Mouse (Mus musculus) Patski (cell line): ENCODE measurements around the gene Gla. TPM values are rescaled to one million over a fixed set of nuclear protein-coding genes. Genes with fewer than 3 reads are reported as not detected.
A peak's percentile ranks its signal among the peaks of the same experiment; 100 is the strongest.

Experiments used
- ATAC-seq: fragments of 100-300 bp; one replicate; pipeline ENCODE4 v1.8.0; 2021
- CTCF ChIA-PET: fragments of 350-600 bp; sonication (Branson Sonifier 250); formaldehyde crosslinking; loops from one replicate; lab custom pipeline; 2022; ENCODE audit warnings: inconsistent platforms; lab: Charles Lee
- POLR2A ChIA-PET: fragments of 350-600 bp; sonication (Branson Sonifier 250); formaldehyde crosslinking; loops from one replicate; lab custom pipeline; 2022; ENCODE audit warnings: antibody characterized with exemption, inconsistent platforms; lab: Charles Lee
- DNase-seq: peaks from one replicate; pipeline ENCODE4 v3.0.0-alpha.2; 2011; ENCODE audit warnings: low read depth, low spot score
- H3K27me3 ChIP-seq: fragments of 371-371 bp; one replicate; pipeline ENCODE4 v1.5.1; 2021
- CTCF ChIP-seq: fragments of 100-300 bp; IDR thresholded peaks from one replicate; pipeline ENCODE4 v1.5.1; 2021
- in situ Hi-C: fragments of 300-500 bp; cut with MboI; formaldehyde crosslinking; loops from 3 replicates; pipeline ENCODE4 v1.11.1; 2018; ENCODE audit warnings: low pct_unique_long_range_greater_than_20kb, mixed read lengths
- polyA plus RNA-seq: library from polyadenylated mRNA; unstranded; gene quantifications from one replicate; pipeline ENCODE4 v1.2.3, GENCODE M21; 2021

Gene Gla
- polyA plus RNA-seq, 1 experiment from 2014 or later, result 26.9 TPM

GRCm38 (mm10) chrX:134621685-134622084 lies 20.8 kb upstream of the Gla start:
- ATAC-seq (no peak), DNase-seq (no peak)
- no peak for TF ChIP-seq CTCF
- CTCF ChIA-PET, result interaction anchor here (1.2 kb wide), 1 partner anchor 10 kb away, joined by 3 read pairs; no protein-coding TSS in a partner anchor
- POLR2A ChIA-PET, result no interaction called here
- peaks cover 14% of the 10 kb centered on the region for H3K27me3 ChIP-seq
- in situ Hi-C loops, result no loop called here

GRCm38 (mm10) chrX:134620254-134620865 lies 19.4 kb upstream of the Gla start:
- DNase-seq, result no peak
- ChIA-PET CTCF (interaction anchor here (1.2 kb wide), 1 partner anchor 11 kb away, joined by 3 read pairs; no protein-coding TSS in a partner anchor), POLR2A (no interaction called here)
- no peak for ATAC-seq
- TF ChIP-seq CTCF, result no peak
- in situ Hi-C loops, result no loop called here
- H3K27me3 ChIP-seq, result peaks cover 14% of the 10 kb centered on the region

GRCm38 (mm10) chrX:134619695-134620094 lies 18.8 kb upstream of the Gla start:
- DNase-seq (no peak), ATAC-seq (no peak)
- peaks cover 14% of the 10 kb centered on the region for H3K27me3 ChIP-seq
- CTCF ChIA-PET, result no interaction called here
- TF ChIP-seq CTCF, result no peak
- POLR2A ChIA-PET, result no interaction called here
- in situ Hi-C loops, result no loop called here

GRCm38 (mm10) chrX:134614306-134614705 lies 13.4 kb upstream of the Gla start:
- TF ChIP-seq CTCF, result peak; percentile 52
- H3K27me3 ChIP-seq, result peaks cover 5% of the 10 kb centered on the region
- POLR2A ChIA-PET, result no interaction called here
- CTCF ChIA-PET, result interaction anchor here (1.0 to 1.5 kb wide), 2 partner anchors 10 to 115 kb away, joined by 3 to 6 read pairs; no protein-coding TSS in a partner anchor
- in situ Hi-C loops, result no loop called here
- no peak for ATAC-seq
- no peak for DNase-seq

- no peak for TF ChIP-seq CTCF
- peaks cover 5% of the 10 kb centered on the region for H3K27me3 ChIP-seq
- in situ Hi-C loops, result no loop called here
- no peak for DNase-seq
- CTCF ChIA-PET, result interaction anchor here (1.3 kb wide), 1 partner anchor 27 kb away, joined by 4 read pairs; the partner anchor contains the start of gene Rpl36a
- POLR2A ChIA-PET, result no interaction called here
- peak; percentile 46 for ATAC-seq
These were observed 11.5 kb upstream of the Gla start for GRCm38 (mm10) chrX:134612285-134612959.

GRCm38 (mm10) chrX:134610984-134611383 lies 10.1 kb upstream of the Gla start:
- DNase-seq (no peak), ATAC-seq (no peak)
- in situ Hi-C loops, result no loop called here
- TF ChIP-seq CTCF, result no peak
- ChIA-PET CTCF (no interaction called here), POLR2A (no interaction called here)
- no peaks in the 10 kb centered on the region for H3K27me3 ChIP-seq

- in situ Hi-C loops, result no loop called here
- ChIA-PET CTCF (interaction anchor here (1.7 kb wide), 1 partner anchor 9 kb away, joined by 5 read pairs; no protein-coding TSS in a partner anchor), POLR2A (no interaction called here)
- TF ChIP-seq CTCF, result peak; percentile 34
- ATAC-seq (no peak), DNase-seq (no peak)
- H3K27me3 ChIP-seq, result peaks cover 2% of the 10 kb centered on the region
These were observed 8.5 kb upstream of the Gla start for GRCm38 (mm10) chrX:134609472-134609871.

- peaks cover 7% of the 10 kb centered on the region for H3K27me3 ChIP-seq
- ChIA-PET POLR2A (no interaction called here), CTCF (interaction anchor here (1.7 to 2.0 kb wide), 2 partner anchors 14 to 16 kb away, joined by 8 to 9 read pairs; partner anchors contain the start of gene Rpl36a)
- in situ Hi-C loops, result no loop called here
- ATAC-seq (peak; percentile 17), DNase-seq (no peak)
- TF ChIP-seq CTCF, result no peak
These were observed 625 bp upstream of the Gla start for GRCm38 (mm10) chrX:134601380-134602120.

GRCm38 (mm10) chrX:134599922-134600565 lies 881 bp downstream of the Gla start:
- DNase-seq (no peak), ATAC-seq (peak; percentile 23)
- in situ Hi-C loops, result no loop called here
- TF ChIP-seq CTCF, result no peak
- POLR2A ChIA-PET, result interaction anchor here (0.5 to 1.3 kb wide), 4 partner anchors 9 to 411 kb away, joined by 3 to 5 read pairs (median 3); partner anchors contain the start of gene Rpl36a
- CTCF ChIA-PET, result interaction anchor here (1.1 to 2.0 kb wide), 5 partner anchors 9 to 59 kb away, joined by 3 to 9 read pairs (median 5); partner anchors contain the start of gene Rpl36a
- H3K27me3 ChIP-seq, result peaks cover 7% of the 10 kb centered on the region

- in situ Hi-C loops, result no loop called here
- ATAC-seq, result no peak
- ChIA-PET POLR2A (no interaction called here), CTCF (interaction anchor here (1.3 kb wide), 1 partner anchor 9 kb away, joined by 3 read pairs; no protein-coding TSS in a partner anchor)
- H3K27me3 ChIP-seq, result peaks cover 6% of the 10 kb centered on the region
- no peak for DNase-seq
- no peak for TF ChIP-seq CTCF
These were observed 11.1 kb downstream of the Gla start for GRCm38 (mm10) chrX:134589836-134590235.
